Mouse (Mus musculus) forebrain, embryonic 10.5 days (tissue): ENCODE measurements around the gene Coq8a. TPM values are rescaled to one million over a fixed set of nuclear protein-coding genes. Genes with fewer than 3 reads are reported as not detected.

Experiments used
- DNase-seq: peaks from one replicate; pipeline ENCODE4 v3.0.0-alpha.2; 2017; ENCODE audit warnings: low spot score; ENCODE audit errors: extremely low spot score
- H3K27ac ChIP-seq: fragments of 300-500 bp; sonication (generic); 2 replicates; pipeline ENCODE4 v1.5.1; 2016; ENCODE audit warnings: mild to moderate bottlenecking
- H3K27me3 ChIP-seq: fragments of 300-500 bp; sonication (generic); 2 replicates; pipeline ENCODE4 v1.6.1; 2016; ENCODE audit warnings: mild to moderate bottlenecking; ENCODE audit not compliant: poor library complexity, severe bottlenecking
- H3K36me3 ChIP-seq: fragments of 300-500 bp; sonication (generic); replicated peaks from 2 replicates; pipeline ENCODE4 v1.6.1; 2016; ENCODE audit warnings: mild to moderate bottlenecking, moderate library complexity
- H3K4me1 ChIP-seq: fragments of 300-500 bp; sonication (generic); 2 replicates; pipeline ENCODE4 v1.6.1; 2016
- H3K4me3 ChIP-seq: fragments of 300-500 bp; sonication (generic); 2 replicates; pipeline ENCODE4 v1.5.1; 2016; ENCODE audit warnings: mild to moderate bottlenecking, moderate library complexity
- H3K9me3 ChIP-seq: fragments of 300-500 bp; sonication (generic); 2 replicates; pipeline ENCODE4 v1.6.1; 2016; ENCODE audit warnings: mild to moderate bottlenecking, moderate library complexity
- WGBS: fragments of 180-500 bp; shearing (Covaris S2); methylation state at CpG from one replicate; pipeline ENCODE4 v1.1.7; 2016; 5-methylcytosine and 5-hydroxymethylcytosine counted together
- polyA plus RNA-seq: library from polyadenylated mRNA; unstranded; fragments of >200 nt; fragmentation: Nextera tagmentation; extraction: Ambion mirVana; gene quantifications from 2 replicates; pipeline ENCODE4 v1.2.1, GENCODE M21; 2016

Coq8a gene
- polyA plus RNA-seq, 1 experiment from 2014 or later = 1.1 TPM

GRCm38 (mm10) chr1:180181304-180181965 lies 18.0 kb downstream of the Coq8a start:
- Histone ChIP-seq H3K27ac (no peak overlapping the region), H3K36me3 (no peaks in the 10 kb centered on the region), H3K4me1 (peaks cover 3% of the 10 kb centered on the region; the same call in 1 of the 2 replicates), H3K9me3 (no peaks in the 10 kb centered on the region), H3K27me3 (no peaks in the 10 kb centered on the region), H3K4me3 (no peak overlapping the region)
- no peak for DNase-seq
- 92% methylated on average over 7 of the region's 7 CpGs for WGBS

- Histone ChIP-seq H3K27me3 (no peaks in the 10 kb centered on the region), H3K4me3 (no peak overlapping the region), H3K36me3 (no peaks in the 10 kb centered on the region), H3K9me3 (no peaks in the 10 kb centered on the region), H3K4me1 (0 out of 2 replicates have a peak, but pooled peaks cover 3% of the 10 kb centered on the region), H3K27ac (no peak overlapping the region)
- WGBS = 89% methylated on average over 2 of the region's 2 CpGs
- no peak for DNase-seq
Measured at GRCm38 (mm10) chr1:180179840-180180239, 19.6 kb downstream of the Coq8a start.

- H3K9me3 ChIP-seq = no peaks in the 10 kb centered on the region
- H3K27ac ChIP-seq = no peak overlapping the region
- 88% methylated on average over 4 of the region's 4 CpGs for WGBS
- no peaks in the 10 kb centered on the region for H3K36me3 ChIP-seq
- H3K27me3 ChIP-seq = no peaks in the 10 kb centered on the region
- no peak overlapping the region for H3K4me3 ChIP-seq
- 0 out of 2 replicates have a peak, but pooled peaks cover 3% of the 10 kb centered on the region for H3K4me1 ChIP-seq
- DNase-seq = no peak
Measured at GRCm38 (mm10) chr1:180179100-180179499, 20.3 kb downstream of the Coq8a start.

GRCm38 (mm10) chr1:180178340-180178739 lies 21.1 kb downstream of the Coq8a start:
- no peaks in the 10 kb centered on the region for H3K36me3 ChIP-seq
- 0 out of 2 replicates have a peak, but pooled peaks cover 3% of the 10 kb centered on the region for H3K4me1 ChIP-seq
- no peak for DNase-seq
- H3K27me3 ChIP-seq = no peaks in the 10 kb centered on the region
- WGBS = 96% methylated on average over 9 of the region's 9 CpGs
- no peak overlapping the region for H3K27ac ChIP-seq
- H3K4me3 ChIP-seq = no peak overlapping the region
- no peaks in the 10 kb centered on the region for H3K9me3 ChIP-seq

- Histone ChIP-seq H3K4me1 (no peaks in the 10 kb centered on the region), H3K4me3 (no peak overlapping the region), H3K36me3 (no peaks in the 10 kb centered on the region), H3K27me3 (no peaks in the 10 kb centered on the region), H3K27ac (no peak overlapping the region), H3K9me3 (no peaks in the 10 kb centered on the region)
- 16% methylated on average over 1 of the region's 1 CpGs for WGBS
- DNase-seq = no peak
Measured at GRCm38 (mm10) chr1:180176784-180177183, 22.6 kb downstream of the Coq8a start.

- Histone ChIP-seq H3K27ac (no peak overlapping the region), H3K4me1 (no peaks in the 10 kb centered on the region), H3K9me3 (no peaks in the 10 kb centered on the region), H3K36me3 (no peaks in the 10 kb centered on the region), H3K27me3 (no peaks in the 10 kb centered on the region), H3K4me3 (no peak overlapping the region)
- WGBS = 69% methylated on average over 8 of the region's 8 CpGs
- DNase-seq = no peak
Measured at GRCm38 (mm10) chr1:180175635-180176034, 23.8 kb downstream of the Coq8a start.

- no peak overlapping the region for H3K4me3 ChIP-seq
- no peak for DNase-seq
- 43% methylated on average over 3 of the region's 3 CpGs for WGBS
- no peaks in the 10 kb centered on the region for H3K27me3 ChIP-seq
- no peaks in the 10 kb centered on the region for H3K4me1 ChIP-seq
- H3K9me3 ChIP-seq = no peaks in the 10 kb centered on the region
- no peaks in the 10 kb centered on the region for H3K36me3 ChIP-seq
- H3K27ac ChIP-seq = no peak overlapping the region
Measured at GRCm38 (mm10) chr1:180175167-180175566, 24.2 kb downstream of the Coq8a start.

- no peak for DNase-seq
- 68% methylated on average over 6 of the region's 6 CpGs for WGBS
Measured at GRCm38 (mm10) chr1:180174718-180175117, 24.7 kb downstream of the Coq8a start.

GRCm38 (mm10) chr1:180173017-180173416 lies 26.4 kb downstream of the Coq8a start:
- Histone ChIP-seq H3K36me3 (no peaks in the 10 kb centered on the region), H3K9me3 (no peaks in the 10 kb centered on the region), H3K27ac (no peak overlapping the region), H3K27me3 (no peaks in the 10 kb centered on the region), H3K4me1 (no peaks in the 10 kb centered on the region), H3K4me3 (no peak overlapping the region)
- WGBS = 85% methylated on average over 5 of the region's 5 CpGs
- DNase-seq = no peak

More at GRCm38 (mm10) chr1:180174718-180175117, 24.7 kb downstream of the Coq8a start:
- H3K9me3 ChIP-seq = no peaks in the 10 kb centered on the region
- no peak overlapping the region for H3K27ac ChIP-seq
- H3K4me1 ChIP-seq = no peaks in the 10 kb centered on the region
- H3K4me3 ChIP-seq = no peak overlapping the region
- no peaks in the 10 kb centered on the region for H3K27me3 ChIP-seq
- H3K36me3 ChIP-seq = no peaks in the 10 kb centered on the region

- WGBS = 89% methylated on average over 4 of the region's 4 CpGs
- Histone ChIP-seq H3K36me3 (no peaks in the 10 kb centered on the region), H3K4me1 (no peaks in the 10 kb centered on the region), H3K27me3 (no peaks in the 10 kb centered on the region), H3K27ac (no peak overlapping the region), H3K4me3 (no peak overlapping the region), H3K9me3 (no peaks in the 10 kb centered on the region)
- no peak for DNase-seq
Measured at GRCm38 (mm10) chr1:180172600-180172999, 26.8 kb downstream of the Coq8a start.

- H3K27me3 ChIP-seq = no peaks in the 10 kb centered on the region
Measured at GRCm38 (mm10) chr1:180171883-180172282, 27.5 kb downstream of the Coq8a start.

GRCm38 (mm10) chr1:180170071-180170470 lies 29.3 kb downstream of the Coq8a start:
- WGBS = 95% methylated on average over 8 of the region's 8 CpGs

More at GRCm38 (mm10) chr1:180171883-180172282, 27.5 kb downstream of the Coq8a start:
- Histone ChIP-seq H3K9me3 (no peaks in the 10 kb centered on the region), H3K36me3 (no peaks in the 10 kb centered on the region), H3K4me1 (no peaks in the 10 kb centered on the region), H3K4me3 (no peak overlapping the region), H3K27ac (no peak overlapping the region)
- 85% methylated on average over 2 of the region's 2 CpGs for WGBS
- no peak for DNase-seq

GRCm38 (mm10) chr1:180169161-180169560 lies 30.2 kb downstream of the Coq8a start:
- WGBS = 88% methylated on average over 7 of the region's 7 CpGs

More at GRCm38 (mm10) chr1:180170071-180170470, 29.3 kb downstream of the Coq8a start:
- Histone ChIP-seq H3K9me3 (no peaks in the 10 kb centered on the region), H3K4me1 (0 out of 2 replicates have a peak, but pooled peaks cover 3% of the 10 kb centered on the region), H3K27me3 (no peaks in the 10 kb centered on the region), H3K27ac (no peak overlapping the region), H3K36me3 (no peaks in the 10 kb centered on the region), H3K4me3 (no peak overlapping the region)
- DNase-seq = no peak

More at GRCm38 (mm10) chr1:180169161-180169560, 30.2 kb downstream of the Coq8a start:
- Histone ChIP-seq H3K4me1 (0 out of 2 replicates have a peak, but pooled peaks cover 3% of the 10 kb centered on the region), H3K4me3 (no peak overlapping the region), H3K9me3 (no peaks in the 10 kb centered on the region), H3K27ac (no peak overlapping the region), H3K27me3 (no peaks in the 10 kb centered on the region), H3K36me3 (no peaks in the 10 kb centered on the region)
- no peak for DNase-seq
